Mouse (Mus musculus): Measurements from ENCODE around the gene Tmem131l.
"Not testable (repeated sequence)": the region's sequence is repeated elsewhere in the genome, so short reads cannot be mapped to it uniquely, and the experiment has no call there.

The Tmem131l gene

DNA sequence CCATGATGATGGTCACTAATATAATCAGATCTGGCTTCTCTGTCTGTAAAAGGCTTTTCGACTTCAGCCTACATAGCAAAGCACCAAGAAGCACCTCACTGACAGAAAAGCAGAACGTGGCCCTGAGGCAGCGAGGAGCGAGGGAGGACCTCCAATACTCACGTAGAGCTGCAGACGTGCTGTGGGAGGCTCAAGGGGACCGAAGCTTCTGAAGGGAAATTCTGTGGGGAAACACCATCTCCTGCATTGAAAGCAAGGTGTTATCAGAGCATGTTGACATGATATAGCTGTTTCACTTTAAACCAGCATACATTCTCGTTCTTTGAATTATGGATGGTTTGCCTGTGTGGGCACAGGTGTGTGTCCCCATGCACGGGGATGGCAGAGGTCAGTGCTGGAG lies 133.8 kb downstream of the Tmem131l start:
- no peak for DNase-seq (ENCODE audit: low spot score in 2 of 2)

DNA sequence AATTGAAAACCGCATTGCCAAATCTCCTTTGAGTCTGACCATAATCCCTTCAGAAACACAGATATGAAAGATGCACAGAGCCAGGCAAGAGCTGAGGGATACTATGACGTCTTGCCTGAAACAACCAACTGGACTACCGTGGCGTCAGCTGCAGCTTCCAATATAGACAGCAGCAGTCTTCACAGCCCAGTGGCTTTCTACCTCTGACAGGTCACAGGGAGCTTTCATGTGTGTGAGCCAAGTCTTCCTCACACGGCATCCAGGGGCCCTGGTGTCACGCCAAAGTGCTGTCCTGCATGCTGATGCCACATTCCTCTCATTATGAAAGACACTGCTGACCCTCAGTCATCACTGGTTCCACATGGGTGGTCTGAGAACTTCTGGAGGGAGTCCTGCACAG lies 134.8 kb downstream of the Tmem131l start:
- no peak for DNase-seq (ENCODE audit: low spot score in 2 of 2)

DNA sequence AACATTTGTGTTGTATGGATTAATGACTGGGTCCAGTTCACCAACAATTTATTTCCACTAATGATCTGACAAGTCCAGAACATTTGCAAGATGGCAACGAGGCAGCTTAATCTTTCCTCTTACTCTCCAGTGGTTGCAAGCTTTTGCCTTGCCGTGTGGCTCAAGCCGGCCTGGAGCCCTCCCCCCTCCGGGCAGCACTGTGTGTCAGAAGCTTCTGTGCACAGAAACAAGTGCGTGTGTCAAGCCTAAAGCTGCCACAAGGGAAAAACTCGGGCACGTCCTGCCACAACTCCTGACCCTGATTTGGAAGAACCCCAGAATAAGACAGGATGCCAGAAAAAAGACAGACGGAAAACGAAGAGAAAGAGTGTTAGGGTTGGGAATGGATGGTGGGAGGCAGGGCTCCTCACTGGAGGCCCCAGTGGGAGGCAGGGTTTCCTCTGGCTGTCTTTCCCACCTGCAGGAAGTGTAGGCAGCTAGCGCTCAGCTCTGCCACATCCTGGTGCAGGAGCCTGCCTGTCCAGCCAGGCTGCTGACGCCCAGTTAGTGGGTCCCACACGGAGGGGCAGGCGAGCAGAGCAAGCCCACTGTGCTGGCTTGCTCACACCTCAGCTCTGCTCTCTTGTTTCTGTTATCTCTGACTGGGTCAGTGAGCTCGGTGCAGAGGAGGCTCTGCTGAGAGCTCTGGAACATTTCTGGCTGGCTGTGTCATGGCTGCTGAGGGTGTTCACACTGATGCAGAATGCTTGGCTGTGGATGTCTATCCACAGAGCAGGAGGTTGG lies 135.6 kb downstream of the Tmem131l start:
- no peak for DNase-seq (ENCODE audit: low spot score in 2 of 2)

DNA sequence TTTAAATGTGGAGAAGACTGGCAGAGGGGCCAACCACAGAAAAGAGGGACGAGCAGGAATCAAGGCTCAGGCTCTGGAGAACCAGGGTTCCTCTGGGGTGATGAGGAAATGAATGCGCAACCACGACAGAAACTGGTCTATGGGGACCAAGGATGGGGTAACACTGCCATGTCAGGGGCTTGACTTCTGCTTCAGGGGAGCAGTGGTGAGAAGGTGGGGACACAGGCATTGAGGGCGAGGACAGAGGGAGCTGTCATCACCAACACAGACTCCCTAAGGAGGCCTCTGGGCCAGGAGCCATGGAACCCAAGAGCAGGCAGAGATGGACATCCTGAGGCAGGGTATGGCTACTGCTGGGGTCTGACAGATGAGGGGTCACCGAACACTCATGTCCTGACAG lies 137.0 kb downstream of the Tmem131l start:
- no peak for DNase-seq (ENCODE audit: low spot score in 2 of 2)

DNA sequence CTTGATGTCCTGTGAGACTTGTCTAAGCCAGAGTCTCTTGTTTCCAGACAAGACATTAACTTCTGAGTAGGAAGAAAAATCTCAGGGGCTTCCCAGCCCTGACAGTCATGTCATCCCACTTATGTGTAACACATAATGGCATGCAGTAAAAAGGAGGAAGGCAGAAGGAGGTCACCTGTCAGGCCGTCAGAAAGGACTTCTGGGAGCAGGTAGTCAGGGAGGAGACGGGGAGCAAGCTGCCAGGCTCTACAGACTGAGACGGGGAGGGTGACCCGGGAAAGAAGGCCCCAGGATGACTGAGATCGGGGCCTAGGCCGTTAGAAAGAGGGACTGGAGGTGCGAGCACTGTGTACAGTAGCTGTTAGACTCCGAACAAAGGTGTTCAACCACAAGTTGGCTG lies 137.5 kb downstream of the Tmem131l start:
- no peak for DNase-seq (ENCODE audit: low spot score in 2 of 2)

DNA sequence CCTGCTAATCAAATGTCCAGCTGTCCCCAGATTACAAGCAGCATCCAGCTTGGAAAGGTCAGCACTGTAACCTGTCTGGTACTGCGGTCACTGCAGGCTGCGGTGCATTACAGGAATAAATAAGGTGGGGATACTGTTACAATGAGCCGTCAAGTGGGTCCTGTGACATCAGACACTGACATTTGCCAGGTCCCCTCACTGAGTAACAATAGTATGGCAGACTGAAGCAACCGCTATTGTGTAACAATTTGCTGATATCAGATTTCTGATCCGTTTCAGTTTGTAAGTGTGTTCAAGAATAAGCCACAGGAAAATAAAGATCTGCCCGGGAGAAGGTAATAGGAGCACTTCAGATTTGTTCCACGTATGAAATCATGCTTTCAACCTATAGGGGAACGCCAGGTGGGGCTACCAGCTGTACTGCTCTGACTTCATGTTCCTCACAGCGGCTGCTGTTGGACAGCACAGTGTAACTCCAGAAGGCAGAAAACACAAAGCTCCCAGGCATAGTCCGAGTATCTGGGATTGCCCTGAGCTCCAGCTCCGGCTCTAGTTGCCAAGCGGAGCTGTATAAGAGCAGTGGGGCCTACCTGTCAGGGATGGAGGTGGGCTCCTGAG lies 139.1 kb downstream of the Tmem131l start:
- no peak for DNase-seq (ENCODE audit: low spot score in 2 of 2)

DNA sequence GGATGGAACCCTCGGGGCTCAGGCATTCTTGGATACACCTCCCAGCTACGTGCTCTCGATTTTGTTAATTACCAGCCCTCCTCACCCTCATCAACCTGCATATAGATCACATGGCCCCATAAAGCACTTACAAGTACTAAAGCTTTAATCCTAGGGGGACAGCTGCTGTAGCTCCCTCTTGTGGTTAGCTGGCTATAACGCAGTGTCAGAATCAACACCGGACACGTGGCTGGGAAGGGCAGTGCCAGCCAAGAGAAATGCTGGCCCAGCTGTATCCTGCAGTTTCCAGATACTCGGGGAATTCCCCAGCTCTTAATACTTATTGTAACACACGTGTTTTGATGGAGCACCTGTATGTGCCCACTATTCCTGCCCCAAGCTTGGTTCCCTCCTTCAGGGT lies 140.4 kb downstream of the Tmem131l start:
- peak in 1 of 2 experiments; percentile 39 for DNase-seq (ENCODE audit: low spot score in 2 of 2)

DNA sequence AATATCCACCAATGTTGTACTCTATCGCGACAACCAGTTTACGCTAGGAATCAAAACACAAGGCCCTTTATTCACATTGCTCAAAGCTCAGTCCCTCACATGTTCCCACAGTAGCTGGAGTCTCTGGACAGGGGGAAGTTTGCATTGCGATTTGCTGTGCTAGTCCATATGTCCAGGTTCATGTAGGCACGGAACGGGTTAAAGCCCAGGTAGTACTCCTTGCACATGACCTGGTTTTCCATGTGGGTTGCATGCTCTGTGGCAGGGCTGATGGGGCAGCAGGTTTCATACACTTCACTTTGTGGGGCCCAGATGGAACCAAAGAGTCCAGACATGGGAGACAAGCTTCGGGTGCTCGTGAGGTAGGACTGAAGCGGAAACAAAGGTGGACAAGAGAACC lies 141.7 kb downstream of the Tmem131l start:
- no peak for DNase-seq (ENCODE audit: low spot score in 2 of 2)

DNA sequence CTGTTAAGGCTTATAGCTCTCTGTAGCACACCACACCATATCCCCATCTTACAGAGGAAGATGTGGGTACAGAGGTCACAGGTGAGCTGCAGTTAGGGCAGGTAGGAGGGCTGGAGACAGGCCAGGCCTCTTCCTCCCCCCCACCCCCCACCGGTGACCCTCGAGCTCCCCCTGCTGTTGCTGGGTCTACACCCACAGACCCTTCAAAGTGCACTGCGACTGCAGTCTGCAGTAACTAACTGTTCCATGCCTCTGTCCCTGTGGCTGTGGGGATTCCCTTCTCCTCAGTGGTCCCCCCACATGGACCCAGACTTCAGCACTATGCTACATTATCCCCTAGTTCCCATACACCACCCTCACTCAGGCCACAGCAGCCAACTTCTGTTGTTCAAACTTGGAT lies 144.2 kb downstream of the Tmem131l start:
- no peak for DNase-seq (ENCODE audit: low spot score in 2 of 2)

DNA sequence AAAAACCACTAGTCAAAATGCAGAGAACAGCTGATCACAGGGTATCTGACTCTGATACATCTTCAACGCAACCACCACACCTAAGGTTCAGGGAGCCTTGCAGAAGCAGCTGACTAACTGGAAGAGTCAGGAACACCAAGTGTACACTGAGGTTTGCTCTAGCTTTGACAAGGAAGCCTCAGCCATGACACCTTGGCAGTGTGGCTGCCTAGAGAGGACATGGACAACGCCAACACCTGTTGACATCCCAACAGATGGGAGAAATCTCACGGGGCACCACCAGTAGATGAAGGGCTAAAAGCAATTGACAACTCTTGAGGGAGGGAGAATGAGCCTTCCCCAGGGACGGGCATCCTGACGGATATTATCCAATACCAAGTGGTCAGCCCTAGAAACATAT lies 144.9 kb downstream of the Tmem131l start:
- no peak for DNase-seq (ENCODE audit: low spot score in 2 of 2)

DNA sequence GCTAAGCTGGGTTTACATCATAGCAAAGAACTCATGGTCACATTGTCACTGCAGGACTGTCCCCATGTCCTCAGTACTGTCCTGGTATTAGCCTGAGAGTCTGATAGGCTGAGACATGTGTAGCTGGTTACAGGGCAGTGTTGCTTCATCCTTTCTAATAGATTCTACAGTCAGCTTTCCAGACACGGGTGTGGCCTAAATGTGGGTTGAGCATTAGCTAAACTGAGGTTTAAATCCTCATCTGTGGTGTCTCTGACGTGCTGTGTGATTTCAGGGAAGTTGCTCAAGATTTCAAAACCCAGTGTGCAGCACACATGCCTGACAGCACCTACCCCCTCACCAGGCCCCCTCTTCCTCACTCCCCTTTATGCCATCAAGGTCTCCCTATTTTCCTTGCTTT lies 154.8 kb downstream of the Tmem131l start:
- DNase-seq (ENCODE audit: low spot score in 2 of 2) = no peak

DNA sequence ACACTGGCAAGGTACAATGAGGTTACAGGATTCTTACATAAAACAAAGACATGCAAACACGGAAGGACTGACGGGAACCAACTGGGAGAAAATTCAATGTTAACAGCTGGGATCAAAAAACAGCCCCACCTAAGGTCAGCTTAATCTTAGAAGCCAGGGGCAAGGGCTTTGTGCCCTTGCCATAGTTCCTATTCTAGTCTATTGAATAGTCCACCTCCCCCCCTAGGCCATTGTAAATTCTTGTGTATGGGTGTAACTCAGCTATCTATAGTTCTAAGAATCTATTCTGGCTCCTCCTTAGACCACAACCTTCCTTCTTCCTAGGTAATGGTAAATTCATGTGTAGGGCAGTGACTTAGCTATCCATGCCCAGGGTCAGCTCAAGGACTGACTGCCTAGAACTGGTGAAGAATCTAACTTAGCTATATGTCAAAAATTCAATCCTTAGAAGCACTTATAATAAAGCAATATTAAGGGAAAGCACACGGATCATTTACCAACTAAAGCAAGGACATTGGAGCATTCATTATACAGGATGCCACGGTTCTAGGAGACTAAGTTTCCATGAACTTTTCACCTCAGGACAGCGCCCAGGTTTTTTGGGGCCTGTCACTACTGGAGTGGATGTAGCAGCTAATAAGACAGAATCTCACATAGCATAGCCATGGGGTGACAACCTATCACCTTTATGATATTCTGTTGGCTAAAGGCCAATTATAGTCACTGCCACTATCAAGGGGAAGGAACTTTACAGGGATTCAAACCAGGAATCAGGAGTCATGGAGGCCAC lies 160.5 kb downstream of the Tmem131l start:
- DNase-seq (ENCODE audit: low spot score in 2 of 2) = not testable (repeated sequence)

DNA sequence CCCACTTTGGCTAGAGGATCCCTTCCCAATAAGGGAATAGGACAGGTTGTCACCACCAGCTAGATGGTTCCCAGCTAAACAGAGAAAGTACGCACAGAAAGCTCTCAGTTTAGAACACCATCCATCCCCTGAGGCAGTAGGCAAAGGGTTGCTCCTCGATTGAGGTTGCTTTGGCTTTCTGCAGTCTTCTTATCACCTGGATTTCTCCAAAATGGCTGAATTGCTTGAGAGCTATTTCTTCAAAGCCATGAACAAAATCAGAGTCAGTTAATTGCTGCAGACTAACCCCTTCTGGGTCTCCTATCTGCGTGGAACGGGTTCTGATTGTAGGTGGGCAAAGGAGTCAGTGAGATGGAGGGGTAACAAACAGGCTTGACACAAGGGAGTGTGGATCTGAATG lies 161.2 kb downstream of the Tmem131l start:
- DNase-seq (ENCODE audit: low spot score in 2 of 2) = no peak

DNA sequence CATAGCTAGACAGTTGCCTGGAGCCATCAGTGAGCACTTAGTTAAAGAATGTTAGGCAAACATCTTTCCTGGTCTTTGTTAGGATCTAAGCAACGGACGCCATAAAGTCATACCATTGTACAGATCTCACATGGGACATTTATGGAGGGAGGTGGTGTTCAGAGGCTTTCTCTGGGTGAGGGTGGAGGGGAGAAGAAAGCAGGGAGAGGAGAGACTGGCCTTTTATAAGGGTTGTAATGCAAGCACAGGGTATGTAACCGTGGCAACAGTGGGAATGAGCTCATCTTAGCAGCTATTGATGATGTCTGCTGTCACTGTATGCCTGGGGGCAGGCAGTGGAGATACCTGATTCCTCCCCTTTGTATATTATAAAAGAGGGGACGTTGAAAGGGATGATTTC lies 163.7 kb downstream of the Tmem131l start:
- no peak for DNase-seq (ENCODE audit: low spot score in 2 of 2)

DNA sequence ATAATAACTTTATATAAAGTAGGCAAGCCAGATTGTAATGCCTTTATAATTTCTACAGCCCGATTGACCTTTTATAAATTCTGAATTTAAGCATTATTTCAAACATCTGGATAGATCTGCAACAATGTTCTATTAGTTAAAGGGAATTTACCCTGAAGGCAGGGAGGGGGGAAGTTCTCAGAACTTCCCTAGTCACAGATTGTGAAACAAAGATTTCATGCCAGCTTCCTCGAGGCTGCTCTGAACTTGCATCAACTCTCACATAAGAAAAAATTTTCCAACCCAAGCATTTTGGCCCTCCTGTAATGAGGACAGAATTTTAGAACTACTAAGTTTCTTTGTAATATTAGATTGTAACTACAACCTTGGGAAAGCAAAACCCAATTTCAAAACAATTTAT lies 164.9 kb downstream of the Tmem131l start:
- DNase-seq (ENCODE audit: low spot score in 2 of 2) = not testable (repeated sequence)

DNA sequence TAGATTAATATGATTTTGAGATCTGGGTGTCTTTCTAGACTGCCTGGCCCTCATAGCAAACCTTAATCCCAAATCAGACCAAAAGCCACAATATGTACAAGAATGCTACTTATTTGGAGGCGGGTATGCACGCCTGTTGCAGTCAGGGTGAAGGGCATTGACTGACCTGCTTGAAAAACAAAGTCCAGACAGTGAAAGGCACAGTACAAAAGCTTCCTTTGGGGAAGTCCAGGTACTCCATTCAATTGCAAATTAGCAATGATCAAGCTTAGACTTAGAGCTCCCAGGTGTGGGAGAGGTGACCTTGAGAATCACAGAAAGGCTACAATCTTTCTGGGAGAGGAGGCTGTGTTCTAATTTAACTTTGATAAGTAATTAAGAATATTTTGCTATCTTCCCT lies 167.1 kb downstream of the Tmem131l start:
- DNase-seq (ENCODE audit: low spot score in 2 of 2) = not testable (repeated sequence)

DNA sequence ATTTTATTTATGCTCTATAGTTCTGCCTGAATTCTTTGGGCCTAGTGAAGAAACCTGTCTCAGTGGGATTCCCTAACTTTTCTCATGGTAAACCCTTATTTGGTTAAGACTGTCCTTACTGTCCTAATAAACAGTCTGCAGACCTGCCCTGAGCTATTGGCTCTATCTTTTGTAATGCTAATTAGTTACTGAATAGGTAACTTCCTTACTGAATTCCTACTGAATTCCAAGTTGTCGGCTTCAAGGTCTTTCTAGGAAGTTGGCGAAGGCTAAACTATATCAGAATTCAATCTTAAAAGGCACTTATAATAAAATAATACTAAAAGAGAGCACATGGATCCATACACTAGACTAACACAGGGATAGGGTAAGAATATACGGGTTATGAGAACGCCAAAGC lies 168.0 kb downstream of the Tmem131l start:
- DNase-seq (ENCODE audit: low spot score in 2 of 2) = not testable (repeated sequence)

DNA sequence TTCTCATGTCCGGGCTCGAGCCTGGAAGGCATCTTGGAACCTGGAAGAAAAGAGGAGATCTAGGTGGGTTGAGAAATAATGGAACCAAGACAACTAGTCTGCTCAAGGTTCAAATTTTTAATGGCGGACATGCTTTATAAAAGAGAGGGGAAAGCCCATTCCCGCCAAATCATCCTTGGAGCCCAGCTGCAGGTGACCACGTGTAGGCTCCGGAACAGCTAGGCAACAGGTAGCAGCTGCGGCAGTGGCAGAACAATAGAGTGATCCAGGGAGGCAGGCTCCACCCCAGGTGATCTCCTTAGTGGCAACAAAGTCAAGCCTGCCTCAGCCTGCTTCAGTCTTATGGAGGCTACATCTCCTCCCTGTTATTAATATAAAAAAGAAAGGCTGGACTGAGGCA lies 168.4 kb downstream of the Tmem131l start:
- not testable (repeated sequence) for DNase-seq (ENCODE audit: low spot score in 2 of 2)

DNA sequence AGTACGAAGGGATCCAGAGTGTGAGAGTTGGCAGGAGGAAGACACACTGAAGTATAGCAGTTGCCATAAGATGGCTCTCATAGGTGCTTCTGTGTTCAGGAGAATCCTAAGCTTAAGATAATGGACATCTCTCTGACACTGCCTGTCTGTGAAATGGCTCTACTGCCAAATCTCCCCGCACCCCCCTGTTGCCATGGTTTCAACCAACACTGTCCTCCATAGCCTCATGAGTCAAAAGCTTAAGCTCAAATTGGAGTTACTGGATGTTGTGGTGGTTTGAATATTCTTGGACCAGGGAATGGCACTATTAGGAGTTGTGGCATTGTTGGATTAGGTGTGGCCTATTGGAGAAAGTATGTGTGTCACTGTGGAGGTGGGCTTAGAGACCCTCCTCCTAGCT lies 170.2 kb downstream of the Tmem131l start:
- no peak for DNase-seq (ENCODE audit: low spot score in 2 of 2)

DNA sequence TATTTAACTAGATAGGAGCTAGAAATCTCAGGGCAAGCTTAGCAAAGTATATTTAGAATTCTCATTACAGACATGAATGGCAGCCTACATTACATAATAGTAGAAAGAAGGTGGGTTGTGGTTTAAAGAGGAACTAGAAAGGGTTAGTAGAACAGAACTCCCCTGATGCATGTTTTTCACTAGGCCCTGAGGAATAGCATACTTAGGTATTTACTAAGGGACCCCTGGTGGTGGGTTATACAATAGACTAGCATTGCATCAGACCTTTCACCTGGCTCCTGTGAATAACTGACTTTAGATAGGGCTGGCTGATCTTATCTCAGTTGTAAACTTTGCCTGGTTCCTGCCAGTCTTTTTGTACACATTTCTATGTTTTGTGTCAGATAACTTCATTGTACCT lies 172.9 kb downstream of the Tmem131l start:
- not testable (repeated sequence) for DNase-seq (ENCODE audit: low spot score in 2 of 2)

DNA sequence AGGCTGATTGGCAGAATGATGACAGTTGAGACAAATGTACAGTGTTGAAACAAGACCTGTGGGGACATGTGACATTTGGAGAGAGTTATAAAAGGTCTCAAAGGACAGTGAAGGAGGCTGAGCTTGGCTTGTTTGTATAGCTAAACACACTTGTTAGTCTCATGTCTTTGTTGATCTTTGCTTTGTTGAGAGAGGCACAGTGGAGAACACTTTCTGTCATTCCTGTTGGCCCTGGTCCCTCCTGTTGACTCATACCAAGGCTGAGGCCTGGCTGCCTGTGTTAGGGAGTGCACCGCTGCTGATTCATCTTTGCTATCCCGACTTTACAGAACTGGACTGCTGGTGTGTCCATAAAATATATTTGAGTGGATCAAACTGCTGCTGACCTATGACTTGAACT lies 174.8 kb downstream of the Tmem131l start:
- no peak for DNase-seq (ENCODE audit: low spot score in 2 of 2)

DNA sequence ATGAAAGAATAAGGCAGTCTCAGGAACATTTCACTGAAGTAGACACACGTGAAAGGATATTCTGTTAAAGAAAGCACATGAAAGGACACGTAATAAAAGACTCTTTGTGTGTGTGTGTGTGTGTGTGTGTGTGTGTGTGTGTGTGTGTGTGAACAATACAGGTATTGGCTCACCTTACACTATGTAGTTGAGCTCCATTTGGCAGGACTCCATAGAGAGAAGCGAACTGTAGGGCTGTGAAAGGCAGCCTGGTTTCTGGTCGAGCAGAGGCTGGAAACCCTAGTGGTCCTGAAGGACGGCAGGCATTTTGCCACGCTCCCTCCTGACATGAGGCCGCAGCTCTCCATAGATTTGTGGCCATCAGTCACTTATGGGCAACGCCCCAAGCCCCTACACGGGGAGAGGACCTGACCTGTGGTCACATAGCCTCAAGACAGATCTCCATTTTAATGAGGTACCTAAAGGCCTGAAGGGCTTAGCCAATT lies 175.9 kb downstream of the Tmem131l start:
- no peak for DNase-seq (ENCODE audit: low spot score in 2 of 2)

DNA sequence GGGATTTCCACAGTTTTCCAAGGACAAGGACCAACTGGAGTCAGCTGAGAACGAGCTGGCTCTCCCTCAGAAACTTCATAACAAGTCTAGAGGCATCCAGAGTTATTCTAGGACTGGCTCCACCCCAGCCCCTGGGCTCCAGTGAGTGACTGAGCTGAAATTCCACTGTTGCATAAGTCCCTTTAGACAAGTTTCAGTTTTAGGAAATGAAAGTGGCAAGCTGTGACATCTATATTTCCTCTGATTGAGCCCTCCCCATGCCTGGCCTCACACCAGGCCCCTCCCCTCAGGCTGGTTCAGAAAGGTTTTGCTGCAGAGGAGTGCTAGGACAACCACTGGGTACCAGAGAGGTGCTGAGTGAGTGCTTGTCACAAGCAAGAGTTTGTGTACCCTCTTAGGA lies 177.0 kb downstream of the Tmem131l start:
- DNase-seq (ENCODE audit: low spot score in 2 of 2) = peak; percentile 37 to 43
